In the genomic region with DNA sequence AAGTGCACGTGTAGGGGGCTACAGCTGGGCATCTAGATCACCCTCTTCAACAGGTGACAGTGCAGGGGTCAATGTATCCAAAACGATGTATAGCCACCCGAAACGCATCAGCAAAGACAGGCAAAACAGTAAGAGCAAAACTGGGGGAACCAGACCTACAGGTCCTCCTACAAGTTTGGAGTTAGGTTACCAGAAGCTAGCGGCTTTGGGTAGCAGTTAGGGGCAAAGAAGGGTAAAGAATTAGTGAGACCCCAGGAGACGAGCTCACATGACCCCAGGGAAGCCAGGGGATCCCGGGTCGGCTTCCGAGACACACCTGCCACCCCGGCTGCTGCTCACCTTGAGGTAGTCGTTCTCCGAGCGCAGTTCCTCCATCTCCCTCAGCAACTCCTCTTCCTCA, we compare ENCODE assay signal across 8 mouse cellular contexts. TPM values are rescaled to one million over a fixed set of nuclear protein-coding genes. Genes with fewer than 3 reads are reported as not detected.
DNase-seq lines count a peak whose midpoint lies in the region; ATAC-seq and TF ChIP-seq lines count a peak whose summit lies in the region.

No protein-coding gene starts in this region.

- intact Hi-C loops in heart, postnatal 14 days (cut with DNase I), result no loop called here

- TF ChIP-seq POLR2A in thymus, adult 2 months (IDR thresholded peaks at IDR 0.05; ENCODE audit: control insufficient read depth, extremely low read depth, insufficient read depth, low read length, poor library complexity), result no peak

- peaks cover 40% of the 10 kb centered on the region for H3K4me1 ChIP-seq in heart, embryonic 10.5 days
- peaks cover 19% of the 10 kb centered on the region; the same call in 1 of the 2 replicates for H3K4me1 ChIP-seq in thymus, adult 2 months (replicated peaks; ENCODE audit: control insufficient read depth, insufficient read depth, low read length)
- H3K4me1 ChIP-seq in liver, embryonic 12.5 days, result peaks cover 18% of the 10 kb centered on the region
- no peaks in the 10 kb centered on the region; the same call in 1 of the 2 replicates for H3K4me1 ChIP-seq in stomach, postnatal 0 days (replicated peaks; ENCODE audit: control insufficient read depth, insufficient read depth)

- no peaks in the 10 kb centered on the region for H3K36me3 ChIP-seq in heart, embryonic 10.5 days
- no peaks in the 10 kb centered on the region for H3K36me3 ChIP-seq in thymus, adult 2 months (ENCODE audit: control insufficient read depth, insufficient read depth, low read length)
- no peaks in the 10 kb centered on the region for H3K36me3 ChIP-seq in liver, embryonic 12.5 days
- no peaks in the 10 kb centered on the region for H3K36me3 ChIP-seq in stomach, postnatal 0 days (ENCODE audit: control insufficient read depth, insufficient read depth, low read length)

- H3K9me3 ChIP-seq in heart, embryonic 10.5 days, result no peaks in the 10 kb centered on the region
- no peaks in the 10 kb centered on the region for H3K9me3 ChIP-seq in liver, embryonic 12.5 days (replicated peaks)
- no peaks in the 10 kb centered on the region for H3K9me3 ChIP-seq in stomach, postnatal 0 days (ENCODE audit: control insufficient read depth, low read length)

- no peak for TF ChIP-seq CTCF in thymus, adult 2 months (IDR thresholded peaks at IDR 0.05; ENCODE audit: borderline replicate concordance, control insufficient read depth, extremely low read depth, insufficient read depth, low read length, poor library complexity)
- TF ChIP-seq CTCF in stomach, postnatal 0 days (IDR thresholded peaks at IDR 0.05; ENCODE audit: low read depth), result no peak

- no peak overlapping the region for H3K9ac ChIP-seq in liver, embryonic 12.5 days
- H3K9ac ChIP-seq in stomach, postnatal 0 days (ENCODE audit: low read length), result peak overlapping the region; percentile 73

- no peak for ATAC-seq in liver, embryonic 12.5 days
- ATAC-seq in stomach, postnatal 0 days (ENCODE audit: low FRiP score, low TSS enrichment), result no peak
- no peak for ATAC-seq in cerebellum, adult (ENCODE audit: insufficient number of reproducible peaks, low FRiP score, low TSS enrichment)

- no peak for DNase-seq in heart, embryonic 10.5 days (ENCODE audit: low spot score)
- DNase-seq in heart, postnatal 14 days, result no peak
- no peak for DNase-seq in thymus, adult 2 months
- no peak for DNase-seq in thymus, postnatal 0 days (ENCODE audit: low spot score)
- no peak for DNase-seq in stomach, postnatal 0 days (ENCODE audit: low spot score)
- DNase-seq in urinary bladder, postnatal 4 days (ENCODE audit: low spot score in 2 of 2), result no peak

- H3K4me2 ChIP-seq in liver, embryonic 12.5 days, result peak overlapping the region; percentile 80
- peak overlapping the region; percentile 95 for H3K4me2 ChIP-seq in stomach, postnatal 0 days (replicated peaks; ENCODE audit: low read depth)

- H3K27ac ChIP-seq in heart, embryonic 10.5 days, result peak overlapping the region; percentile 89
- H3K27ac ChIP-seq in thymus, adult 2 months (ENCODE audit: control insufficient read depth, insufficient read depth, low read length), result no peak overlapping the region
- H3K27ac ChIP-seq in liver, embryonic 12.5 days, result no peak overlapping the region
- H3K27ac ChIP-seq in stomach, postnatal 0 days (replicated peaks), result no peak overlapping the region

- peaks cover 46% of the 10 kb centered on the region for H3K27me3 ChIP-seq in heart, embryonic 10.5 days (ENCODE audit: insufficient read depth, poor library complexity, severe bottlenecking)
- H3K27me3 ChIP-seq in thymus, adult 2 months (ENCODE audit: control insufficient read depth, insufficient read depth, low read length), result peaks cover 25% of the 10 kb centered on the region
- peaks cover 93% of the 10 kb centered on the region for H3K27me3 ChIP-seq in liver, embryonic 12.5 days (replicated peaks)
- no peaks in the 10 kb centered on the region for H3K27me3 ChIP-seq in stomach, postnatal 0 days (ENCODE audit: control insufficient read depth, insufficient read depth, low read length)

- peak overlapping the region; percentile 84 for H3K4me3 ChIP-seq in heart, embryonic 10.5 days
- H3K4me3 ChIP-seq in thymus, adult 2 months (ENCODE audit: control insufficient read depth, insufficient read depth, low read length), result peak overlapping the region; percentile 34; the same call in 1 of the 2 replicates
- H3K4me3 ChIP-seq in liver, embryonic 12.5 days, result peak overlapping the region; percentile 60
- peak overlapping the region; percentile 77 for H3K4me3 ChIP-seq in stomach, postnatal 0 days (ENCODE audit: low read depth, low read length)

- 2% methylated on average over 13 of the region's 13 CpGs for WGBS in heart, embryonic 10.5 days
- 18% methylated on average over 13 of the region's 13 CpGs for WGBS in thymus, adult 2 months
- WGBS in liver, embryonic 12.5 days (ENCODE audit: insufficient replicate concordance), result 7% methylated on average over 13 of the region's 13 CpGs
- 3% methylated on average over 13 of the region's 13 CpGs for WGBS in stomach, postnatal 0 days

- TF ChIP-seq EP300 in stomach, postnatal 0 days (optimal IDR thresholded peaks at IDR 0.05), result no peak

RNA-seq across cellular contexts. Expression of gene Mtcl1, which starts 1.6 kb away (rescaled TPM):
- polyA plus RNA-seq in heart, embryonic 10.5 days (2016; fragmentation: Nextera tagmentation; extraction: Ambion mirVana), result 2.4 and 3.7 TPM in 2 replicates
- 1 to 10 TPM; 4.4 to 4.6 TPM for total RNA-seq in heart, postnatal 14 days (2021)
- polyA plus RNA-seq in thymus, adult 2 months (2012; rRNA removed), result 5.8 and 6.2 TPM in 2 replicates
- polyA plus RNA-seq in thymus, postnatal 0 days (2015; fragmentation: Nextera tagmentation; extraction: Ambion mirVana), result 4.4 and 5.6 TPM in 2 replicates
- polyA plus RNA-seq in liver, embryonic 12.5 days (2016; fragmentation: Nextera tagmentation; extraction: Ambion mirVana), result 0.60 and 0.75 TPM in 2 replicates
- polyA plus RNA-seq in stomach, postnatal 0 days (2015; fragmentation: Nextera tagmentation; extraction: Ambion mirVana), result 1.8 and 2.2 TPM in 2 replicates

Comparison
In these comparisons a context has a peak if more than half of its experiments do, and no peak if none do; other contexts are left out.
1. H3K4me3 ChIP-seq: peak in every context shown above with its lines; median percentile 84 in heart, embryonic 10.5 days; 77 in stomach, postnatal 0 days; 60 in liver, embryonic 12.5 days; 34 in thymus, adult 2 months.